In genomic region chr12:74357806-74358205, GRCm38 (mm10) we compare ENCODE assay signal across 41 mouse cellular contexts. TPM values are rescaled to one million over a fixed set of nuclear protein-coding genes. Genes with fewer than 3 reads are reported as not detected.
"Had no signal": no experiment of that assay in that cellular context is flagged by ENCODE, and none has a peak within 500 bp of the region (broad histone marks: within the 10 kb centered on the region; RNA-seq: fewer than 3 reads in every experiment).

No protein-coding gene starts in this region.

- ATAC-seq: hindbrain, postnatal 0 days had no signal

- H3K27me3 ChIP-seq: heart, embryonic 12.5 days; hindbrain, embryonic 13.5 days; hindbrain, embryonic 15.5 days; kidney, embryonic 15.5 days; limb, embryonic 12.5 days had no signal

- DNase-seq: gastrocnemius, adult 2 months; gastrocnemius, postnatal 10 days; gastrocnemius, postnatal 25 days; heart, adult 18-20 months; heart, postnatal 10 days; heart, postnatal 4 days; kidney, adult 11 months; kidney, adult 2 months; kidney, adult 9 months; kidney, postnatal 10 days; kidney, postnatal 36 days; layer of hippocampus, adult 9-11 months; layer of hippocampus, postnatal 36 days; liver had no signal

- H3K9me3 ChIP-seq: heart, embryonic 10.5 days; hindbrain, embryonic 10.5 days; hindbrain, embryonic 13.5 days; hindbrain, embryonic 15.5 days; kidney, embryonic 15.5 days; limb, embryonic 10.5 days; limb, embryonic 12.5 days had no signal

- H3K4me2 ChIP-seq: hindbrain, embryonic 13.5 days; hindbrain, embryonic 15.5 days; kidney, embryonic 15.5 days; limb, embryonic 12.5 days; liver, embryonic 11.5 days had no signal

- H3K36me3 ChIP-seq: heart, embryonic 10.5 days; heart, embryonic 12.5 days; hindbrain, embryonic 10.5 days; hindbrain, embryonic 13.5 days; hindbrain, embryonic 15.5 days; kidney, embryonic 15.5 days; limb, embryonic 10.5 days; limb, embryonic 12.5 days had no signal

- H3K4me3 ChIP-seq: gastrocnemius, adult 2 months; heart, embryonic 10.5 days; heart, embryonic 12.5 days; hindbrain, embryonic 10.5 days; hindbrain, embryonic 13.5 days; hindbrain, embryonic 15.5 days; kidney, embryonic 15.5 days; limb, embryonic 10.5 days; limb, embryonic 12.5 days had no signal

- H3K4me1 ChIP-seq: heart, embryonic 10.5 days; hindbrain, embryonic 10.5 days; hindbrain, embryonic 13.5 days; hindbrain, embryonic 15.5 days; kidney, embryonic 15.5 days had no signal

- H3K27ac ChIP-seq: gastrocnemius, adult 2 months; heart, embryonic 10.5 days; hindbrain, embryonic 10.5 days; hindbrain, embryonic 13.5 days; hindbrain, embryonic 15.5 days; hindbrain, postnatal 0 days; kidney, embryonic 15.5 days; limb, embryonic 10.5 days; limb, embryonic 12.5 days had no signal

- H3K9ac ChIP-seq: heart, embryonic 12.5 days; hindbrain, embryonic 13.5 days; hindbrain, embryonic 15.5 days; kidney, embryonic 15.5 days; limb, embryonic 12.5 days had no signal

RNA-seq across cellular contexts. Expression of gene Gm11042, which starts 41.6 kb away (rescaled TPM):
- total RNA-seq: gastrocnemius, adult 2 months; gastrocnemius, postnatal 10 days; gastrocnemius, postnatal 25 days; gastrocnemius, postnatal 4 days; granulocyte monocyte progenitor cell, adult 5-6 weeks; heart, adult 18-20 months; heart, adult 8-10 months; heart, postnatal 10 days; heart, postnatal 25 days; heart, postnatal 4 days; hindbrain, postnatal 0 days; layer of hippocampus, adult 18-20 months; layer of hippocampus, adult 8-10 months; layer of hippocampus, postnatal 14 days; layer of hippocampus, postnatal 36 days; left cerebral cortex, adult 18-20 months; left cerebral cortex, adult 8-10 months; left cerebral cortex, postnatal 14 days; left cerebral cortex, postnatal 36 days had no signal
- polyA plus RNA-seq: frontal cortex, adult 2 months; heart, embryonic 10.5 days; heart, embryonic 12.5 days; heart, embryonic 14.5 days; heart, embryonic 16.5 days; hindbrain, embryonic 10.5 days; hindbrain, embryonic 13.5 days; hindbrain, embryonic 15.5 days; hindbrain, postnatal 0 days; intestine, embryonic 14.5 days; kidney, adult 2 months; kidney, embryonic 15.5 days; large intestine, adult 2 months; limb, embryonic 10.5 days; limb, embryonic 12.5 days; limb, embryonic 14.5 days; liver, embryonic 11.5 days had no signal
